Mouse (Mus musculus) testis, adult 2 months (tissue): ENCODE data around the gene Pik3cd.

Experiments
- CTCF ChIP-seq: fragments of 200-500 bp; IDR thresholded peaks from 2 replicates; pipeline ENCODE4 v1.5.1; 2012; ENCODE audit warnings: low read depth, mild to moderate bottlenecking, inconsistent platforms, low read length, moderate library complexity; ENCODE audit not compliant: control insufficient read depth, insufficient read depth, insufficient replicate concordance
- POLR2A ChIP-seq: fragments of 200-500 bp; IDR thresholded peaks from 2 replicates; pipeline ENCODE4 v1.6.1; 2012; ENCODE audit warnings: low read depth, mild to moderate bottlenecking, inconsistent platforms, low read length, moderate library complexity; ENCODE audit not compliant: control insufficient read depth

GRCm38 (mm10) chr4:149611376-149612044 lies 90.9 kb downstream of the Pik3cd start:
- TF ChIP-seq CTCF: peak; percentile 61; the same call in 1 of the 2 replicates
- no peak for TF ChIP-seq POLR2A
